Mouse (Mus musculus) CH12.LX (cell line): ENCODE results near the gene Tha1. TPM values are rescaled to one million over a fixed set of nuclear protein-coding genes. Genes with fewer than 3 reads are reported as not detected.

Experiments
- DNase-seq: peaks from one replicate; pipeline ENCODE4 v3.0.0-alpha.2; 2013; ENCODE audit errors: extremely low read depth
- H3K27ac ChIP-seq: 2 replicates; pipeline ENCODE4 v1.5.1; 2012; ENCODE audit warnings: low read depth, mild to moderate bottlenecking, control low read depth, moderate library complexity; ENCODE audit not compliant: insufficient read depth
- H3K27me3 ChIP-seq: replicated peaks from 2 replicates; pipeline ENCODE3; 2012; ENCODE audit warnings: inconsistent platforms
- H3K36me3 ChIP-seq, 2 experiments: replicated peaks in 1 of 2; 2 replicates each; pipeline versions ENCODE3 to v1.6.1; 2012; ENCODE audit warnings: inconsistent platforms in 1 of 2, low read length in 1 of 2, mild to moderate bottlenecking in 1 of 2, mixed read lengths in 1 of 2, moderate library complexity in 1 of 2; ENCODE audit not compliant: control insufficient read depth in 1 of 2, insufficient read depth in 1 of 2
- H3K4me1 ChIP-seq, 2 experiments: 2 replicates each; pipeline ENCODE4 v1.6.1; 2012; ENCODE audit warnings: inconsistent platforms in 1 of 2, moderate library complexity in 1 of 2; ENCODE audit not compliant: insufficient read depth in 2 of 2, control insufficient read depth in 1 of 2
- H3K4me2 ChIP-seq: 2 replicates; pipeline ENCODE4 v1.6.1; 2012; ENCODE audit warnings: low read depth, mild to moderate bottlenecking, control low read depth; ENCODE audit not compliant: poor library complexity, insufficient read depth, severe bottlenecking
- H3K4me3 ChIP-seq, 3 experiments: fragments of 150-350 bp in 1 of 3; sonication (generic) in 1 of 3; replicated peaks in 1 of 3; 2 replicates each; pipeline versions ENCODE3 to v1.5.1; 2011 to 2012; ENCODE audit warnings: low read depth in 2 of 3, low read length in 2 of 3, mild to moderate bottlenecking in 2 of 3, moderate library complexity in 2 of 3, control low read depth in 1 of 3, improper control_type of control experiment in 1 of 3, inconsistent platforms in 1 of 3, mixed read lengths in 1 of 3; ENCODE audit not compliant: poor library complexity in 1 of 3
- H3K79me2 ChIP-seq: replicated peaks from 2 replicates; pipeline ENCODE4 v1.6.1; 2012; ENCODE audit warnings: mild to moderate bottlenecking, moderate library complexity; ENCODE audit not compliant: control insufficient read depth, poor library complexity, insufficient read depth, severe bottlenecking; ENCODE audit errors: extremely low read depth
- H3K9ac ChIP-seq: 2 replicates; pipeline ENCODE4 v1.6.1; 2012; ENCODE audit warnings: low read depth, mild to moderate bottlenecking, control low read depth, moderate library complexity; ENCODE audit not compliant: insufficient read depth
- H3K9me3 ChIP-seq: replicated peaks from 2 replicates; pipeline ENCODE3; 2012; ENCODE audit warnings: low read length, inconsistent platforms, mixed read lengths
- CHD2 ChIP-seq: IDR thresholded peaks from 2 replicates; pipeline ENCODE4 v1.6.1; 2011; ENCODE audit warnings: low read length, improper control_type of control experiment
- CTCF ChIP-seq, 2 experiments: IDR thresholded peaks in 1 of 2; conservative IDR thresholded peaks in 1 of 2; 2 replicates each; pipeline ENCODE4 v1.5.1; 2011 to 2012; ENCODE audit warnings: low read depth in 2 of 2, low read length in 2 of 2, improper control_type of control experiment in 1 of 2, inconsistent platforms in 1 of 2, mild to moderate bottlenecking in 1 of 2, moderate library complexity in 1 of 2
- HCFC1 ChIP-seq: IDR thresholded peaks from 2 replicates; pipeline ENCODE4 v1.6.1; 2012; ENCODE audit warnings: low read depth, mild to moderate bottlenecking, inconsistent platforms, low read length, improper control_type of control experiment
- MAFK ChIP-seq: IDR thresholded peaks from 2 replicates; pipeline ENCODE4 v1.6.1; 2011; ENCODE audit warnings: low read length, improper control_type of control experiment; ENCODE audit not compliant: insufficient replicate concordance
- MAX ChIP-seq: IDR thresholded peaks from 2 replicates; pipeline ENCODE4 v1.6.1; 2011; ENCODE audit warnings: low read length, improper control_type of control experiment
- RAD21 ChIP-seq: IDR thresholded peaks from 2 replicates; pipeline ENCODE4 v1.6.1; 2011; ENCODE audit warnings: low read depth, mild to moderate bottlenecking, low read length, improper control_type of control experiment, moderate library complexity
- SMC3 ChIP-seq: IDR thresholded peaks from 2 replicates; pipeline ENCODE4 v1.6.1; 2011; ENCODE audit warnings: low read depth, low read length, improper control_type of control experiment
- ZC3H11A ChIP-seq: IDR thresholded peaks from 2 replicates; pipeline ENCODE4 v1.6.1; 2012; ENCODE audit warnings: low read depth, mild to moderate bottlenecking, inconsistent platforms, low read length, improper control_type of control experiment
- ZMIZ1 ChIP-seq: IDR thresholded peaks from 2 replicates; pipeline ENCODE4 v1.6.1; 2012; ENCODE audit warnings: low read depth, mild to moderate bottlenecking, inconsistent platforms, low read length, improper control_type of control experiment
- dilution Hi-C: fragments of 300-500 bp; cut with MboI; formaldehyde crosslinking; loops from 2 replicates; pipeline ENCODE4 v1.14.3; 2020; ENCODE audit warnings: low sequenced_read_pairs; ENCODE audit not compliant: extremely low pct_unique_long_range_greater_than_20kb, extremely low pct_ligation_motif_present
- in situ Hi-C: fragments of 300-500 bp; cut with MboI; formaldehyde crosslinking; loops from 3 replicates; pipeline ENCODE4 v1.14.3; 2019; ENCODE audit warnings: low sequenced_read_pairs, low pct_ligation_motif_present, low pct_unique_long_range_greater_than_20kb, mixed read lengths
- polyA plus RNA-seq: library from polyadenylated mRNA; unstranded; fragments of >175 nt; gene quantifications from 2 replicates; pipeline ENCODE4 v1.2.1, GENCODE M21; 2012; ENCODE audit warnings: low read depth; ENCODE audit not compliant: insufficient read length
- total RNA-seq, 2 experiments: library from RNA; depleted of rRNA; stranded (reverse); fragments of 300-350 nt in 1 of 2; fragments of >200 nt in 1 of 2; gene quantifications; 2 replicates each; pipeline ENCODE4 v1.2.3; 2012 to 2014

Gene Tha1
- total and polyA plus RNA-seq, 3 experiments = not detected

GRCm38 (mm10) chr11:117892199-117892598 lies 18.9 kb upstream of the Tha1 start:
- Histone ChIP-seq H3K4me1 (peaks cover 5 to 11% of the 10 kb centered on the region in 2 experiments; a peak in 3 of 4 replicates), H3K9ac (no peak overlapping the region), H3K27me3 (peaks cover 87% of the 10 kb centered on the region), H3K4me2 (no peak overlapping the region), H3K27ac (no peak overlapping the region), H3K9me3 (peaks cover 7% of the 10 kb centered on the region), H3K4me3 (no peak overlapping the region), H3K79me2 (no peaks in the 10 kb centered on the region), H3K36me3 (no peaks in the 10 kb centered on the region)
- DNase-seq = no peak
- TF ChIP-seq MAFK (no peak), CHD2 (0 out of 2 replicates have a peak, but pooled peaks have one; percentile 53)
- in situ Hi-C loops (no loop called here), dilution Hi-C loops (no loop called here)

- Histone ChIP-seq H3K9ac (no peak overlapping the region), H3K4me1 (peaks cover 5 to 11% of the 10 kb centered on the region in 2 experiments; a peak in 3 of 4 replicates), H3K4me2 (no peak overlapping the region), H3K27me3 (peaks cover 91% of the 10 kb centered on the region), H3K36me3 (no peaks in the 10 kb centered on the region), H3K9me3 (peaks cover 7% of the 10 kb centered on the region)
- DNase-seq = no peak
- dilution Hi-C loops (no loop called here), in situ Hi-C loops (no loop called here)
- no peak for TF ChIP-seq ZMIZ1
- TF ChIP-seq, all 38 proteins: peak for 0
- Histone ChIP-seq H3K79me2 (no peaks in the 10 kb centered on the region), H3K4me3 (no peak overlapping the region), H3K27ac (no peak overlapping the region)
Measured at GRCm38 (mm10) chr11:117891581-117892175, 18.4 kb upstream of the Tha1 start.

DNA sequence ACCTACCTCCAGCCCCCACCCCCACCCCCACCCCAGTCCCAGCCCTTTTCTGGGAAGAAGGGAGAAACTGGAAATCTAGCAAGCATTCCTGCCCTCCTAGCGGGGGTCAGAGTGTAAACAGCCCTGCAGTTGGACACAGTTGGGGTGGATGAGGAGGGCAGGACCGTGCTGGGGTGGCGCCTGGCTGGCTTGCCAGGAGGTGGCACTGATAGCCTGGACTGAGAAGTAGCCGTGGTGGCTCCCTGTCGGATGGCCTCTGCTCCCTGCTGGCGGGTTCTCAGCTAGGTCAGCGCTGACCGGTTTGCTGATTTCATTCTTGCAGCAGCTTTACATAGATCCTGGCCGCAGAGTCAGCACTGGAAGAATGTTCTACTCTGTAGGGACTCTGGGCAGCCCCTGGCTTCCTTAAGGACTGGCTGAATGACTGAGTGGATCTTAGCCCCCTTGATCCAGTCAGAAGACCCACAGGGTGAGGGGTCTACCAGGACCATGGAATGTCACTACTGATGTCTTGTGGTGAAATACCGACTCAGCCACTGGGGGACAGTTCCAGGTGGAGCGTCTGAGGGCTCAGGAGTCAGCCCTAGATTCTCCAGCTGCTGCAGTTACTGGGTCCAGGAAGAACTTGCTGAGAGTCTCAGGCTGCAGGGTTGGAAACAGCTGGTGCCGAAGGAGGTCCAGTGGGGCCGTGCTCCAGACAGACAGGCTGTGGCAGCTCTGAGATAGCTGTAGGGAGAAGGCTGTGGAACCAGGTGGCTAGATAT lies 17.4 kb upstream of the Tha1 start:
- Histone ChIP-seq H3K9me3 (peaks cover 7% of the 10 kb centered on the region), H3K4me2 (no peak overlapping the region), H3K36me3 (no peaks in the 10 kb centered on the region), H3K9ac (no peak overlapping the region), H3K4me3 (no peak overlapping the region), H3K4me1 (peaks cover 5 to 11% of the 10 kb centered on the region in 2 experiments; a peak in 3 of 4 replicates), H3K79me2 (no peaks in the 10 kb centered on the region), H3K27ac (no peak overlapping the region), H3K27me3 (peaks cover 92% of the 10 kb centered on the region)
- TF ChIP-seq ZMIZ1 (no peak), RAD21 (peak; percentile 46), SMC3 (peak; percentile 45), HCFC1 (no peak), CTCF (conservative IDR thresholded peaks at IDR 0.05 in 1 of 2, IDR thresholded peaks at IDR 0.05 in 1 of 2; ENCODE audit: low read depth in 2 of 2, low read length in 2 of 2) (peak in 1 of 2 experiments; percentile 58; a peak in 2 of 4 replicates), ZC3H11A (no peak), MAX (no peak)
- dilution Hi-C loops (no loop called here), in situ Hi-C loops (no loop called here)
- DNase-seq = no peak
